Mouse (Mus musculus) myocyte (in vitro differentiated cells): ENCODE data around the gene Rap1b.

Experiments used
- CEBPB ChIP-seq: IDR thresholded peaks from 2 replicates; pipeline ENCODE4 v1.6.1; 2011; ENCODE audit warnings: mild to moderate bottlenecking, moderate library complexity; ENCODE audit not compliant: poor library complexity, insufficient read depth, severe bottlenecking
- E2F4 ChIP-seq: IDR thresholded peaks from one replicate; pipeline ENCODE4 v1.6.1; 2011; ENCODE audit warnings: mild to moderate bottlenecking, control low read depth, moderate library complexity; ENCODE audit not compliant: insufficient read depth
- MAX ChIP-seq: IDR thresholded peaks from one replicate; pipeline ENCODE4 v1.6.1; 2011; ENCODE audit warnings: low read depth, mild to moderate bottlenecking, control low read depth
- MYOD1 ChIP-seq, 3 experiments: IDR thresholded peaks; one replicate each; pipeline ENCODE4 v1.6.1; 2011; ENCODE audit warnings: control low read depth in 2 of 3, low read depth in 2 of 3, mild to moderate bottlenecking in 2 of 3, moderate library complexity in 1 of 3; ENCODE audit not compliant: insufficient read length in 2 of 3, control insufficient read depth in 1 of 3
- POLR2A ChIP-seq: IDR thresholded peaks from one replicate; pipeline ENCODE4 v1.6.1; 2011; ENCODE audit warnings: low read depth, mild to moderate bottlenecking, control low read depth, moderate library complexity; ENCODE audit not compliant: insufficient read length
- POLR2AphosphoS2 ChIP-seq: IDR thresholded peaks from one replicate; pipeline ENCODE4 v1.6.1; 2011; ENCODE audit warnings: low read depth, control low read depth; ENCODE audit not compliant: insufficient read length
- SRF ChIP-seq: IDR thresholded peaks from one replicate; pipeline ENCODE4 v1.6.1; 2011; ENCODE audit warnings: low read depth; ENCODE audit not compliant: control insufficient read depth, insufficient read length
- TCF12 ChIP-seq: IDR thresholded peaks from one replicate; pipeline ENCODE4 v1.6.1; 2011; ENCODE audit warnings: mild to moderate bottlenecking, control low read depth; ENCODE audit not compliant: poor library complexity, insufficient read depth, severe bottlenecking
- TCF3 ChIP-seq: IDR thresholded peaks from one replicate; pipeline ENCODE4 v1.6.1; 2011; ENCODE audit warnings: low read depth, control low read depth; ENCODE audit not compliant: insufficient read length
- USF1 ChIP-seq: IDR thresholded peaks from one replicate; pipeline ENCODE4 v1.6.1; 2011; ENCODE audit warnings: low read depth, mild to moderate bottlenecking, control low read depth, moderate library complexity

GRCm38 (mm10) chr10:117884760-117885159 lies 38.9 kb upstream of the Rap1b start:
- TF ChIP-seq TCF12 (no peak), SRF (no peak), POLR2A (no peak), MAX (no peak), TCF3 (no peak), USF1 (no peak), MYOD1 (IDR thresholded peaks at IDR 0.05; ENCODE audit: control insufficient read depth in 1 of 3, insufficient read length in 2 of 3, low read depth in 2 of 3) (no peak), POLR2AphosphoS2 (no peak), E2F4 (no peak), CEBPB (no peak)
